Mouse (Mus musculus) brain, embryonic 14.5 days (tissue): ENCODE data around the gene Cntd1.

Source experiments
- CTCF ChIP-seq: fragments of 200-500 bp; IDR thresholded peaks from 2 replicates; pipeline ENCODE4 v1.5.1; 2012; ENCODE audit warnings: inconsistent platforms, mild to moderate bottlenecking, moderate library complexity, borderline replicate concordance; ENCODE audit not compliant: insufficient read depth, insufficient read length; ENCODE audit errors: extremely low read depth
- POLR2A ChIP-seq: fragments of 200-500 bp; IDR thresholded peaks from 2 replicates; pipeline ENCODE4 v1.6.1; 2012; ENCODE audit warnings: mild to moderate bottlenecking, inconsistent platforms, borderline replicate concordance; ENCODE audit not compliant: poor library complexity, insufficient read depth, insufficient read length, severe bottlenecking; ENCODE audit errors: extremely low read depth

GRCm38 (mm10) chr11:101315082-101315650, 36.4 kb downstream of the Cntd1 start:
- TF ChIP-seq CTCF, result no peak
- no peak for TF ChIP-seq POLR2A
